Mouse (Mus musculus) hindbrain, embryonic 10.5 days (tissue): ENCODE data around the gene 4930579F01Rik. TPM values are rescaled to one million over a fixed set of nuclear protein-coding genes. Genes with fewer than 3 reads are reported as not detected.
A peak's percentile ranks its signal among the peaks of the same experiment; 100 is the strongest.
"Not testable (repeated sequence)": the region's sequence is repeated elsewhere in the genome, so short reads cannot be mapped to it uniquely, and the experiment has no call there.

Source experiments
- DNase-seq: peaks from one replicate; pipeline ENCODE4 v3.0.0-alpha.2; 2017; ENCODE audit warnings: low spot score
- H3K27ac ChIP-seq: fragments of 300-500 bp; sonication (generic); 2 replicates; pipeline ENCODE4 v1.5.1; 2016; ENCODE audit warnings: mild to moderate bottlenecking, moderate library complexity
- H3K27me3 ChIP-seq: fragments of 300-500 bp; sonication (generic); 2 replicates; pipeline ENCODE4 v1.6.1; 2016; ENCODE audit warnings: mild to moderate bottlenecking; ENCODE audit not compliant: poor library complexity, insufficient read depth, severe bottlenecking
- H3K36me3 ChIP-seq: fragments of 300-500 bp; sonication (generic); 2 replicates; pipeline ENCODE4 v1.6.1; 2016; ENCODE audit warnings: mild to moderate bottlenecking, moderate library complexity
- H3K4me1 ChIP-seq: fragments of 300-500 bp; sonication (generic); replicated peaks from 2 replicates; pipeline ENCODE4 v1.6.1; 2016; ENCODE audit warnings: mild to moderate bottlenecking
- H3K4me3 ChIP-seq: fragments of 300-500 bp; sonication (generic); 2 replicates; pipeline ENCODE4 v1.5.1; 2016; ENCODE audit warnings: mild to moderate bottlenecking, moderate library complexity
- H3K9me3 ChIP-seq: fragments of 300-500 bp; sonication (generic); 2 replicates; pipeline ENCODE4 v1.6.1; 2016; ENCODE audit warnings: mild to moderate bottlenecking, moderate library complexity
- WGBS: fragments of 180-500 bp; shearing (Covaris S2); methylation state at CpG from one replicate; pipeline ENCODE4 v1.1.7; 2016; 5-methylcytosine and 5-hydroxymethylcytosine counted together
- polyA plus RNA-seq: library from polyadenylated mRNA; unstranded; fragments of >200 nt; fragmentation: Nextera tagmentation; extraction: Ambion mirVana; gene quantifications from 2 replicates; pipeline ENCODE4 v1.2.1, GENCODE M21; 2016

The 4930579F01Rik gene
- polyA plus RNA-seq, 1 experiment from 2014 or later, result not detected

GRCm38 (mm10) chr3:138138146-138138545, 55.5 kb downstream of the 4930579F01Rik start:
- WGBS, result 93% methylated on average over 13 of the region's 13 CpGs
- not testable (repeated sequence) for H3K4me3 ChIP-seq, H3K4me1 ChIP-seq, H3K36me3 ChIP-seq, DNase-seq, H3K9me3 ChIP-seq, H3K27me3 ChIP-seq, H3K27ac ChIP-seq

DNA sequence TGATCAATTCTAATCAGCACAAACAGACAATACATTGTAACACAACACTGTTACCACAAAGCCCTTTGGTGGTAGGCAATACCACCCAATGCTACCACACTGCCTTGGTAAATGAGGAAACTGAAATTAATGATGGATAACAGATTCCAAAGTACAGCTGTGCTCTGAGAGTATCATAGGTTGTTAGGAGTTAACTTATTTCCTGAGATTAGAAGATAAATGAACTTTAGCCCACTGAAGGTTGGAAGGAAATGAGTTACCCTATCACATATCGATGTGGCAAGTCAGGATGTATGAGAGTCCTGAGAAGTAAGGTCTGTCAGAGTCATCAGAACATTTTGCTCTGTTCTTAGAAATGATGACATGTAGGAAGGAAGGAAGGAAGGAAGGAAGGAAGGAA, 59.1 kb downstream of the 4930579F01Rik start:
- Histone ChIP-seq H3K9me3 (peaks cover 2% of the 10 kb centered on the region; the same call in 1 of the 2 replicates), H3K36me3 (0 out of 2 replicates have a peak, but pooled peaks cover 3% of the 10 kb centered on the region), H3K4me3 (no peak overlapping the region), H3K4me1 (peaks cover 11% of the 10 kb centered on the region), H3K27ac (no peak overlapping the region), H3K27me3 (no peaks in the 10 kb centered on the region)
- no peak for DNase-seq
- WGBS, result 94% methylated on average over 1 of the region's 1 CpGs

- Histone ChIP-seq H3K27me3 (no peaks in the 10 kb centered on the region), H3K4me1 (peaks cover 11% of the 10 kb centered on the region), H3K36me3 (0 out of 2 replicates have a peak, but pooled peaks cover 3% of the 10 kb centered on the region), H3K27ac (no peak overlapping the region), H3K4me3 (no peak overlapping the region), H3K9me3 (peaks cover 2% of the 10 kb centered on the region; the same call in 1 of the 2 replicates)
- 87% methylated on average over 11 of the region's 11 CpGs for WGBS
- DNase-seq, result no peak
Measured at GRCm38 (mm10) chr3:138133916-138134315, 59.7 kb downstream of the 4930579F01Rik start.

DNA sequence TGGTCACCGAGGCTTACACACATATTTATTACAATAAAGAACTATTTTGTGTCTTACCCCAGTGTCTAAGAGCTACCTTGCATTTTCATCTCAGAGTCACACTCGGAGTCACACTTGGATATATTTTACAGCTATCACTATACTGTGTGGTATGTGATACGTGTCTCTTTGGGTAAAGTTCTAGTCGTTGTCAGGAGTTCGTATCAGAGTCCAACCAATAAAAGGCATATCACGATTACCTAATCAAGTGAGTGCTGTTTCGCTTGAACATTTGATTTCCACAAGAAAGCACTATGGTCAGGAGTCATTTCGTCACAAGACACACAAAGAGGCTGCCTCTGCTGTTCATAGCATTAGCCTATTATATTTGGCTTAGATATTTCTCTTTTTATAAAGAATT, 60.2 kb downstream of the 4930579F01Rik start:
- Histone ChIP-seq H3K4me1 (peaks cover 11% of the 10 kb centered on the region), H3K9me3 (peaks cover 2% of the 10 kb centered on the region; the same call in 1 of the 2 replicates), H3K27ac (no peak overlapping the region), H3K36me3 (0 out of 2 replicates have a peak, but pooled peaks cover 3% of the 10 kb centered on the region), H3K27me3 (no peaks in the 10 kb centered on the region), H3K4me3 (no peak overlapping the region)
- no peak for DNase-seq
- 89% methylated on average over 8 of the region's 8 CpGs for WGBS

DNA sequence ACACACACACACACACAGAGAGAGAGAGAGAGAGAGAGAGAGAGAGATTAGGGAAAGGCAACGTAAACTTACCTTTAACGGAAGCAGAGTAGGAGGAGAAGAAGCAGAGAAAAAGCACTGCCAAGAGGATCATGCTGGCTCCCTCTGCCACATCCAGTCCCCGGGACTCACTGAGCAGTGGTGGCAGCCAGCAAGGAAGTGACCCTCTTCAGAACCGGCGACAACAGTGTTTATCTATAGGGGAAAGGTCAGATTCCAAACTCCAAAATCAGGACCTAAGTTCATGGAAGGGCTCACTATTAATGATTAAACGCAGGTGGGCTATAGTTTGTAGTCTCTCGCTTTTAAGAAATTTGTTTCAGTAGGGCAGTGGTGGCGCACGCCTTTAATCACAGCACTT, 62.5 kb downstream of the 4930579F01Rik start:
- Histone ChIP-seq H3K36me3 (no peaks in the 10 kb centered on the region), H3K27ac (peak overlapping the region; percentile 40), H3K4me1 (peaks cover 11% of the 10 kb centered on the region), H3K9me3 (no peaks in the 10 kb centered on the region), H3K27me3 (no peaks in the 10 kb centered on the region), H3K4me3 (no peak overlapping the region)
- WGBS, result 54% methylated on average over 9 of the region's 9 CpGs
- DNase-seq, result no peak

DNA sequence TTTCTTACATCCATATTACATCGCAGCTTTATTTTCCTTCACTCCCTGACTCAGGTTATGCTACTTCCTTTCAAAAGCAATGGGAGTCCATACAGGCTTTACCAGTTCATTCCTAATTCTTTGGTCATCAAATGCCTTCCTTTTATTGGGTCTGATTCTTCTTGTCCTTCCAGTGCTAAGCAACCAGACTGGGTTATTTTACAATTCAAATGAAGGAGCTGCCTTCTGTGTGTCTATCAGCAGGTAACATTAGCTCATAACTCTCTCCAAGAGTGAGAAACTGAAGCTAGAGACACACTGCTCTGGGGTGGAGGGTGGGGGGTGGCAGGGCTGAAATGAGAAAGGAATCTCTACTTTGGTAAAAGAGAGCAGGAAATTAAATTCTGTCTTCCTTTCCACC, 62.9 kb downstream of the 4930579F01Rik start:
- Histone ChIP-seq H3K4me1 (peaks cover 11% of the 10 kb centered on the region), H3K36me3 (no peaks in the 10 kb centered on the region), H3K9me3 (no peaks in the 10 kb centered on the region), H3K27me3 (no peaks in the 10 kb centered on the region), H3K27ac (peak overlapping the region; percentile 40), H3K4me3 (no peak overlapping the region)
- WGBS, result 61% methylated on average over 1 of the region's 1 CpGs
- DNase-seq, result no peak

DNA sequence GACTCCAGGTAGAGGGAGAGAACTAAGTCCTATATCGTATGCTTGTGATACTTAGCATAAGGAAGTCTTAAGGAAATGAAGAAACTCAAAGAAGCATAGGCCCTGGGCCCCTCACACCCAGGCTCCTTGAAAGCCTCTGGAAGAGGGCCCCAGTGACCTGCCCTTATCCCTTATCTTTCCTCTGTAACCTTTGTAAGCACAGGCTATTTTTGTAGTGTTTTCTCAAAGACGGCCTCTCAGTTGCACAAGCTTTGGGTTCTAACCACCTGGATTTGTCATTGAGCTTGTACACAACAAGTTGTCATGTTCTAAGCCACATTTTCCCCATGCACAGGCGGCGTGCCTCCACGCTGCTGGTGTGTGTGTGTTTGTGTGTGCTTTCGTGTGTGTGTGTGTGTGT, 64.5 kb downstream of the 4930579F01Rik start:
- Histone ChIP-seq H3K9me3 (no peaks in the 10 kb centered on the region), H3K27me3 (no peaks in the 10 kb centered on the region), H3K4me3 (no peak overlapping the region), H3K27ac (no peak overlapping the region), H3K4me1 (peaks cover 11% of the 10 kb centered on the region), H3K36me3 (no peaks in the 10 kb centered on the region)
- DNase-seq, result no peak
- WGBS, result 94% methylated on average over 6 of the region's 6 CpGs

DNA sequence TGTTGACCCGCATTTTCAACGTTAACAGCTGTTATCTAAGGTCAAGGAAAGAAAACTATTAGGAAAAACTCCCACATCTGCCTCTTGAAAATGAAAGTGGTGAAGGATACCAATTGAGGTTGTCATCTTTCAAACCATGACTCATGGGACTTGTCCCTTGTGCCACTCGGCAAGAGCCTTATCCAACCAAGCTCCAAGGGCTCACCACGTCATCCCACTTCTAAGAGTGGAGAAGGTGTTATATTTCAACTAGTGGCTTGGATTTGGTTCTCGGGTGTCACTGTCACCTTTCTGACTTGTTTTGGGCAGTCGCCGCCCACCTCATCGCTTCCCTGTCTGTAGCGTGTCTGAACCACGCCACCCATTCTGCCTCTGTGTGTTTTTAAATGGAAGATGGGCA, 69.8 kb downstream of the 4930579F01Rik start:
- 87% methylated on average over 10 of the region's 10 CpGs for WGBS
- no peaks in the 10 kb centered on the region for H3K27me3 ChIP-seq

GRCm38 (mm10) chr3:138121461-138121860, 72.2 kb downstream of the 4930579F01Rik start:
- Histone ChIP-seq H3K27ac (no peak overlapping the region), H3K4me3 (no peak overlapping the region), H3K4me1 (no peaks in the 10 kb centered on the region), H3K36me3 (no peaks in the 10 kb centered on the region), H3K27me3 (no peaks in the 10 kb centered on the region), H3K9me3 (no peaks in the 10 kb centered on the region)
- DNase-seq, result no peak
- WGBS, result 96% methylated on average over 2 of the region's 2 CpGs

More for the DNA sequence above, 69.8 kb downstream of the 4930579F01Rik start:
- Histone ChIP-seq H3K36me3 (no peaks in the 10 kb centered on the region), H3K4me1 (no peaks in the 10 kb centered on the region), H3K9me3 (no peaks in the 10 kb centered on the region), H3K27ac (no peak overlapping the region), H3K4me3 (no peak overlapping the region)
- no peak for DNase-seq

- no peak overlapping the region for H3K27ac ChIP-seq
- no peaks in the 10 kb centered on the region for H3K4me1 ChIP-seq
- H3K9me3 ChIP-seq, result no peaks in the 10 kb centered on the region
- H3K4me3 ChIP-seq, result no peak overlapping the region
- H3K27me3 ChIP-seq, result no peaks in the 10 kb centered on the region
- no peak for DNase-seq
- no peaks in the 10 kb centered on the region for H3K36me3 ChIP-seq
- WGBS, result 94% methylated on average over 16 of the region's 16 CpGs
Measured at GRCm38 (mm10) chr3:138119444-138120105, 74.0 kb downstream of the 4930579F01Rik start.

- H3K9me3 ChIP-seq, result no peaks in the 10 kb centered on the region
- DNase-seq, result no peak
- WGBS, result 78% methylated on average over 14 of the region's 14 CpGs
- H3K4me3 ChIP-seq, result no peak overlapping the region
- no peaks in the 10 kb centered on the region for H3K27me3 ChIP-seq
- H3K27ac ChIP-seq, result no peak overlapping the region
- no peaks in the 10 kb centered on the region for H3K36me3 ChIP-seq
- no peaks in the 10 kb centered on the region for H3K4me1 ChIP-seq
Measured at GRCm38 (mm10) chr3:138118831-138119230, 74.8 kb downstream of the 4930579F01Rik start.

- Histone ChIP-seq H3K27me3 (no peaks in the 10 kb centered on the region), H3K4me1 (no peaks in the 10 kb centered on the region), H3K9me3 (no peaks in the 10 kb centered on the region), H3K27ac (no peak overlapping the region), H3K4me3 (no peak overlapping the region), H3K36me3 (no peaks in the 10 kb centered on the region)
- DNase-seq, result no peak
- 78% methylated on average over 6 of the region's 6 CpGs for WGBS
Measured at GRCm38 (mm10) chr3:138118392-138118791, 75.2 kb downstream of the 4930579F01Rik start.

DNA sequence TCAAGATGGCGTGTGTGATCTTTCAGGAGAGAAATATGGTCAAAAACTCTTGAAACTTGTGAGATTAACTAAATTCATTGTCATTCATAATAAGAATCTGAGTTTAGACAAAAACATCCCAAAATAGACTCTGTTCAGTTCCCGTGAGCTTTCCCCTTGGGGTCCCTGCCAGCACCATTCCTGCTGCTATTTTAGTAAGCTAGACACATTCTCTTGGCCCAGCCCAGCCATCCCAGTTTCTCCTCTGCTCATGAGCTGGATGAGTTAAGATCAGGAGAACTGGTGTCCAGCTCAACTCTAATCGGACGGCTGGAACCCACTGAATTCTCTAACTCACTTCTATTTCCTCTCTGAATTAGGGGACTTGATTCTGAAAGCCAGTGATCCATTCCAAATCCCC, 76.8 kb downstream of the 4930579F01Rik start:
- H3K4me1 ChIP-seq, result no peaks in the 10 kb centered on the region
- no peaks in the 10 kb centered on the region for H3K36me3 ChIP-seq
- 95% methylated on average over 4 of the region's 4 CpGs for WGBS
- H3K27ac ChIP-seq, result no peak overlapping the region
- H3K4me3 ChIP-seq, result no peak overlapping the region
- no peaks in the 10 kb centered on the region for H3K27me3 ChIP-seq
- no peak for DNase-seq
- H3K9me3 ChIP-seq, result no peaks in the 10 kb centered on the region
